Mouse (Mus musculus) small intestine, adult 2 months (tissue): Measurements from ENCODE around the gene Stk39. TPM values are rescaled to one million over a fixed set of nuclear protein-coding genes. Genes with fewer than 3 reads are reported as not detected.

Source experiments
- H3K27ac ChIP-seq: fragments of 200-500 bp; 2 replicates; pipeline ENCODE4 v1.5.1; 2012; ENCODE audit warnings: low read depth, low read length, control low read depth, inconsistent platforms; ENCODE audit not compliant: insufficient read depth
- H3K27me3 ChIP-seq: fragments of 200-500 bp; 2 replicates; pipeline ENCODE4 v1.6.1; 2012; ENCODE audit warnings: mild to moderate bottlenecking, moderate library complexity, low read length, inconsistent platforms; ENCODE audit not compliant: control insufficient read depth, insufficient read depth
- H3K36me3 ChIP-seq: fragments of 200-500 bp; 2 replicates; pipeline ENCODE4 v1.6.1; 2012; ENCODE audit warnings: mild to moderate bottlenecking, low read length, control low read depth, inconsistent platforms; ENCODE audit not compliant: control insufficient read depth, insufficient read depth
- H3K4me1 ChIP-seq: fragments of 200-500 bp; 2 replicates; pipeline ENCODE4 v1.6.1; 2012; ENCODE audit warnings: low read length, inconsistent platforms, mixed read lengths; ENCODE audit not compliant: control insufficient read depth, insufficient read depth, insufficient read length
- H3K4me3 ChIP-seq: fragments of 200-500 bp; 2 replicates; pipeline ENCODE4 v1.5.1; 2012; ENCODE audit warnings: low read depth, mild to moderate bottlenecking, control low read depth, inconsistent platforms, low read length, moderate library complexity
- CTCF ChIP-seq: fragments of 200-500 bp; IDR thresholded peaks from 2 replicates; pipeline ENCODE4 v1.5.1; 2012; ENCODE audit warnings: low read depth, mild to moderate bottlenecking, control low read depth, inconsistent platforms, low read length, moderate library complexity, mixed read lengths; ENCODE audit not compliant: insufficient replicate concordance, insufficient read length; ENCODE audit errors: extremely low read depth
- POLR2A ChIP-seq: fragments of 200-500 bp; IDR thresholded peaks from 2 replicates; pipeline ENCODE4 v1.6.1; 2012; ENCODE audit warnings: low read depth, mild to moderate bottlenecking, control low read depth, inconsistent platforms, low read length, moderate library complexity
- WGBS: fragments of 180-500 bp; shearing (Covaris S2); methylation state at CpG from one replicate; pipeline ENCODE4 v1.1.7; 2018; 5-methylcytosine and 5-hydroxymethylcytosine counted together
- polyA plus RNA-seq: library from polyadenylated mRNA; depleted of rRNA; stranded (reverse); fragments of >200 nt; gene quantifications from 2 replicates; pipeline ENCODE4 v1.2.3, GENCODE M21; 2012

Stk39 gene
- polyA plus RNA-seq, 1 experiment = 4.6 TPM

DNA sequence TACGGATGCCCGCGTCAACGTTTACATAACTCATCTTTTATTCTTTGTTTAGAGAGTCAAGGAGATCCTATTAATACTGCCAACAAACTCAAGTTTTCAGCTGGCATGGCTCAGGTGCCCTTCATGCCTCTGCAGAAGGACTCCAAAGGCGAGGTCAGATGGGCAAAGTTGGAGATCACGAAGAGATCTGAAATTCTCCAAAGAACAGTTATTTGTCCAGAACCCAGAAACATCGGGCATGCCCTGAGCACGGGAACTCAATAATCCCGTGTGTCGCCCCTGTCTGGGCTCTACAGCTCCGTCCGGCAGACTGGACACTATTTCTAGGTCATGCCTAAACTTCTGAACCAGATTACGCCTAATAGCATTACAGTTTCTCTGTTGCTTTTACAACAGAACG lies 3.8 kb downstream of the Stk39 start:
- Histone ChIP-seq H3K4me3 (no peak overlapping the region), H3K36me3 (no peaks in the 10 kb centered on the region), H3K27me3 (no peaks in the 10 kb centered on the region), H3K27ac (no peak overlapping the region), H3K4me1 (peaks cover 7% of the 10 kb centered on the region; the same call in 1 of the 2 replicates)
- 61% methylated on average over 14 of the region's 14 CpGs for WGBS
- TF ChIP-seq CTCF (no peak), POLR2A (no peak)

- WGBS = 65% methylated on average over 9 of the region's 9 CpGs
These were observed 4.7 kb downstream of the Stk39 start for GRCm38 (mm10) chr2:68467085-68467978.

DNA sequence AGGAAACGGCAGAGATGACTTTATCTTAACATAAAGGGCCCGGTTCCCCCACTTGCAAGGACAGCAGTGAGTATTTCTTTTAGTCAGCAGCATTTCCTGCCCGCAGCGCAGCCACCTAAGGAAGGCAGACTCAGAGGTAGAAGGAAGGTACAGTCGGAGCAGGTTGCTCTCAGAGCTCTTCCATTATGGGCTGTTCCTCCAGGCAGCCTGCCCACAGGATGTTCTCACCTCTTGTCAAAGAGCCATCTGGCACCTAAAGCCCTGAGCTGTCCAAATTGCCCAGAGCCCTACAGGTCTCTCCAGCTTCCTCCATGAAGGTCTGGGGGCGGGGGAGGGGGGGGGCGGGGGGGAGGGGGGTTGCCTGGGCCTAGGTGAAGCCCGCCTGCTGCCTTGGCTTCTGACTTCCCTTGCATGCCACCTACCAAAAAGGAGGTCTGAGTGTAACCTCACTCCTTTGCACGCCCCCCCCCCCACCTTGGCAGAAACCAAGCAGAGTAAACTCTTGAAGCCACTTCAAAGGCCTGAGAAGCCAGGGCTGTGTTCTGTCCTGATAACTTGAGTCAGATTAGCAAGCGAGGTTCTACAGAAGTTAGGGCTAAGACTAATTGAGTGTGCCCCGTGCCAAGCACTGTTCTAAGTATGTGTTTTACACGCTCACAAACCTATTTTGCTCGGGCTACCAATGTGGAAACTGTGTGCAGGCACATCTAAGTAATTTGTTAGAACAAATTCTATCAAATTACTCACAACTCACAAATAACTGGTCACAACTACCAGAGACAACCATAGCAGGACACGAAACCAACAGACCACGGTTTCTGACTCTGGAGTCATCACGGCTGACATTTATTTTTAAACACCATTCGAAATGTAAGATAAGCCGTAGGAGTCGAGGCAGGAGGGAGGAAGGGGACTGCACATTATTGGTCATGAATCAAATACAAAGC lies 5.7 kb downstream of the Stk39 start:
- peak overlapping the region; percentile 2; the same call in 1 of the 2 replicates for H3K4me3 ChIP-seq
- no peak for TF ChIP-seq POLR2A
- no peaks in the 10 kb centered on the region for H3K27me3 ChIP-seq
- peaks cover 7% of the 10 kb centered on the region; the same call in 1 of the 2 replicates for H3K4me1 ChIP-seq
- H3K36me3 ChIP-seq = no peaks in the 10 kb centered on the region
- WGBS = 24% methylated on average over 17 of the region's 19 CpGs
- H3K27ac ChIP-seq = peak overlapping the region; percentile 34; the same call in 1 of the 2 replicates

More at GRCm38 (mm10) chr2:68467085-68467978, 4.7 kb downstream of the Stk39 start:
- Histone ChIP-seq H3K36me3 (no peaks in the 10 kb centered on the region), H3K27me3 (no peaks in the 10 kb centered on the region), H3K27ac (no peak overlapping the region), H3K4me1 (peaks cover 7% of the 10 kb centered on the region; the same call in 1 of the 2 replicates), H3K4me3 (no peak overlapping the region)
- TF ChIP-seq POLR2A (no peak), CTCF (no peak)

DNA sequence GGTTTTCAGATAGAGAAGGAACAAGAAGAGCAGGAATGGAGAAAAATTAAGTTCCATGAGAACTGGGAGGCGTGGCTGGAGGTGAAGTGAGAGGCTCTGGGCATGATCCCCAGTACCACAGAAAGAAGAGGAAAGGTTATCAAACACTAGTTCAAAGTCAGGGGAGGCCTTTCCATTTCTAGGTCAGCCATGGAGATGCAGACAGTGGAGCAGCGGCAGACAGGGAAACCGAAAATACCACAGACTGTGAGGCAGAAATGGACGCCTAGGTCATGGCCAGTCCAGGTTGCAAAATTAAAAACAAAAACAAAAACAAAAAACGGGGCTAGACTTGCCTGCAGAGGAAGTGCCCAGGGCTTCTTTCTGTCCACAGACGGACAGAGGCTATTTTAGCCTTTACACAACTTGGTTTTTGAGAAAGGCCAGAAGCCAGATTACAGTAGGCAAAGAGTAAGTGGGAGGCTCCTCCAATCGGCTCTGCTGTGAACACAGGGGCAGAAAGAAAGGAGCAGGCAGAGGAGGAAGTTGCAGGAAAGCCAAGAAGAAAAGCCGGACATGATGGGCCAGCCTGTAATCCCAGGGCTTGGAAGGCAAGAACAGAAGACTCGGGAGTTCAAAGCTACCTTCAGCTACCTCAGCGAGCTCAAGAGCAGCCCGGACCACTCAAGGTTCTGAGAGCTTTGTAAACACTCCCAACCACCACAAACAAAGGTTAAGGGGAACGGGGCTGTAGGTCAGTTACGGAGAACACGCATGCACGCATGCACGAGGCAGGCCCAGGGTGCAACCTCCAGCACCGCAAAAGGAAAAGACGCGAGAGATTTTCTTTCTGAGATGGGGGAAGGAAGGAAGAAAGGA lies 6.6 kb downstream of the Stk39 start:
- Histone ChIP-seq H3K4me1 (peaks cover 9% of the 10 kb centered on the region), H3K4me3 (peak overlapping the region; percentile 2; the same call in 1 of the 2 replicates), H3K36me3 (no peaks in the 10 kb centered on the region), H3K27ac (peak overlapping the region; percentile 34; the same call in 1 of the 2 replicates), H3K27me3 (no peaks in the 10 kb centered on the region)
- WGBS = 37% methylated on average over 19 of the region's 19 CpGs
- TF ChIP-seq POLR2A = no peak
- no peak for TF ChIP-seq CTCF

DNA sequence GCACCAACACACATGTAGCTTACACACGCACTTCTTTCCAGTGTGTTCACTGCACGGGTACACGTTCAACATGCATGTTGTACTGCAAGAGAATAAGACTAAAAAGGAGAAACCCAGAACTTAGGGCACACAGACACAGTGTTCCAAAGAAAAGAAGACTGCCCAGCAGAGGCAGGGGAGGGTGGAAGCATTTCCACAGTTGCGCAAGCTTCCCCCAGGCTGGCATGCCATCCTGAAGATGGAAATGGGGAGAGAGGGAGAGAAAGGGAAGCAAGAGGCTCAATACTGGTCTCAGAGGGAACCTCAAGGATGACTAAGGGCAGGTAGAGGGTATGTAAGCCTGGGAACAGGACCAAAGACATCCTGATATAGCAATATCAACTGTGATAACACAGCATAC lies 7.6 kb downstream of the Stk39 start:
- WGBS = 89% methylated on average over 4 of the region's 4 CpGs
- Histone ChIP-seq H3K4me3 (no peak overlapping the region), H3K4me1 (peaks cover 9% of the 10 kb centered on the region), H3K36me3 (no peaks in the 10 kb centered on the region), H3K27me3 (no peaks in the 10 kb centered on the region), H3K27ac (no peak overlapping the region)
- TF ChIP-seq POLR2A (no peak), CTCF (no peak)

- no peak overlapping the region for H3K27ac ChIP-seq
- TF ChIP-seq POLR2A (no peak), CTCF (no peak)
- H3K36me3 ChIP-seq = no peaks in the 10 kb centered on the region
- H3K4me3 ChIP-seq = no peak overlapping the region
- no peaks in the 10 kb centered on the region for H3K27me3 ChIP-seq
- 29% methylated on average over 4 of the region's 4 CpGs for WGBS
- peaks cover 9% of the 10 kb centered on the region for H3K4me1 ChIP-seq
These were observed 8.3 kb downstream of the Stk39 start for GRCm38 (mm10) chr2:68463801-68464200.
